Mouse (Mus musculus) frontal cortex, postnatal 10 days (tissue): Measurements from ENCODE around the gene Slc46a1.

Source experiments
- DNase-seq, 2 experiments: peaks; one replicate each; pipeline ENCODE4 v3.0.0; 2022; ENCODE audit warnings: low spot score in 2 of 2, mixed read lengths in 1 of 2

The Slc46a1 gene

GRCm38 (mm10) chr11:78465568-78466180, at the start of gene Slc46a1:
TSS of gene Slc46a1 (plus strand) at chr11:78465697.
- DNase-seq, result peak; percentile 79 to 83

GRCm38 (mm10) chr11:78416854-78417253, 48.6 kb upstream of the Slc46a1 start:
- no peak for DNase-seq

GRCm38 (mm10) chr11:78420263-78420889, 45.1 kb upstream of the Slc46a1 start:
- no peak for DNase-seq

- no peak for DNase-seq
Measured at GRCm38 (mm10) chr11:78421201-78422009, 44.1 kb upstream of the Slc46a1 start.

GRCm38 (mm10) chr11:78422055-78422819, 43.3 kb upstream of the Slc46a1 start, which contains the start of gene Slc13a2:
TSS of gene Slc13a2 (minus strand) at chr11:78422217.
- DNase-seq, result no peak

GRCm38 (mm10) chr11:78424352-78424751, 41.1 kb upstream of the Slc46a1 start:
- no peak for DNase-seq

- DNase-seq, result no peak
Measured at GRCm38 (mm10) chr11:78425572-78425971, 39.9 kb upstream of the Slc46a1 start.

GRCm38 (mm10) chr11:78427655-78428054, 37.8 kb upstream of the Slc46a1 start:
- DNase-seq, result no peak

- DNase-seq, result no peak
Measured at GRCm38 (mm10) chr11:78428309-78428708, 37.2 kb upstream of the Slc46a1 start.

GRCm38 (mm10) chr11:78430195-78430878, 35.2 kb upstream of the Slc46a1 start:
- no peak for DNase-seq

- DNase-seq, result no peak
Measured at GRCm38 (mm10) chr11:78431176-78431575, 34.3 kb upstream of the Slc46a1 start.

- no peak for DNase-seq
Measured at GRCm38 (mm10) chr11:78434052-78434451, 31.4 kb upstream of the Slc46a1 start.

- no peak for DNase-seq
Measured at GRCm38 (mm10) chr11:78435776-78436349, 29.6 kb upstream of the Slc46a1 start.

GRCm38 (mm10) chr11:78437182-78437581, 28.3 kb upstream of the Slc46a1 start:
- no peak for DNase-seq

GRCm38 (mm10) chr11:78438399-78438930, 27.0 kb upstream of the Slc46a1 start:
- DNase-seq, result no peak

GRCm38 (mm10) chr11:78443115-78443514, 22.4 kb upstream of the Slc46a1 start:
- DNase-seq, result no peak

GRCm38 (mm10) chr11:78447168-78447567, 18.3 kb upstream of the Slc46a1 start:
- DNase-seq, result no peak

- DNase-seq, result no peak
Measured at GRCm38 (mm10) chr11:78448242-78448641, 17.3 kb upstream of the Slc46a1 start.

GRCm38 (mm10) chr11:78450337-78450736, 15.2 kb upstream of the Slc46a1 start:
- no peak for DNase-seq

- peak in 1 of 2 experiments; percentile 48 for DNase-seq
Measured at GRCm38 (mm10) chr11:78453675-78454074, 11.8 kb upstream of the Slc46a1 start.

- DNase-seq, result no peak
Measured at GRCm38 (mm10) chr11:78454276-78454675, 11.2 kb upstream of the Slc46a1 start.
